Mouse (Mus musculus): Measurements from ENCODE around the gene Abca9.

Abca9 gene

GRCm38 (mm10) chr11:110167459-110168251 lies at the start of gene Abca9:
Gene Abca9 (minus strand): TSS chr11:110168196.
- CTCF ChIA-PET: no interaction called here

GRCm38 (mm10) chr11:110217118-110217517 lies 49.1 kb upstream of the Abca9 start:
- CTCF ChIA-PET: no interaction called here

- CTCF ChIA-PET: interaction anchor here (0.8 kb wide), 1 partner anchor 345 kb away, joined by 5 read pairs; no protein-coding TSS in a partner anchor
Observed at GRCm38 (mm10) chr11:110203930-110204329, 35.9 kb upstream of the Abca9 start.

GRCm38 (mm10) chr11:110198882-110199281 lies 30.9 kb upstream of the Abca9 start:
- CTCF ChIA-PET: no interaction called here

GRCm38 (mm10) chr11:110196561-110197306 lies 28.7 kb upstream of the Abca9 start:
- CTCF ChIA-PET: interaction anchor here (0.6 kb wide), 1 partner anchor 746 kb away, joined by 5 read pairs; no protein-coding TSS in a partner anchor

GRCm38 (mm10) chr11:110195310-110195709 lies 27.3 kb upstream of the Abca9 start:
- CTCF ChIA-PET: no interaction called here

GRCm38 (mm10) chr11:110171212-110171611 lies 3.2 kb upstream of the Abca9 start:
- CTCF ChIA-PET: no interaction called here

- CTCF ChIA-PET: interaction anchor here (0.7 kb wide), 1 partner anchor 1300 kb away, joined by 3 read pairs; no protein-coding TSS in a partner anchor
Observed at GRCm38 (mm10) chr11:110165822-110166221, 2.2 kb downstream of the Abca9 start.

GRCm38 (mm10) chr11:110165409-110165808 lies 2.6 kb downstream of the Abca9 start:
- CTCF ChIA-PET: no interaction called here

- CTCF ChIA-PET: no interaction called here
Observed at GRCm38 (mm10) chr11:110157059-110157458, 10.9 kb downstream of the Abca9 start.

- CTCF ChIA-PET: no interaction called here
Observed at GRCm38 (mm10) chr11:110155985-110156384, 12.0 kb downstream of the Abca9 start.

GRCm38 (mm10) chr11:110147640-110148039 lies 20.4 kb downstream of the Abca9 start:
- CTCF ChIA-PET: no interaction called here

GRCm38 (mm10) chr11:110145421-110145820 lies 22.6 kb downstream of the Abca9 start:
- CTCF ChIA-PET: no interaction called here

GRCm38 (mm10) chr11:110130760-110131159 lies 37.2 kb downstream of the Abca9 start:
- CTCF ChIA-PET: no interaction called here

- CTCF ChIA-PET: no interaction called here
Observed at GRCm38 (mm10) chr11:110111137-110111536, 56.9 kb downstream of the Abca9 start.

- CTCF ChIA-PET: no interaction called here
Observed at GRCm38 (mm10) chr11:110101437-110101836, 66.6 kb downstream of the Abca9 start.

- CTCF ChIA-PET: no interaction called here
Observed at GRCm38 (mm10) chr11:110098901-110099300, 69.1 kb downstream of the Abca9 start.

- CTCF ChIA-PET: no interaction called here
Observed at GRCm38 (mm10) chr11:110097465-110097864, 70.5 kb downstream of the Abca9 start.

- CTCF ChIA-PET: no interaction called here
Observed at GRCm38 (mm10) chr11:110095858-110096257, 72.1 kb downstream of the Abca9 start, which contains the start of gene Abca8a. Gene Abca8a (minus strand): TSS chr11:110095978.

- CTCF ChIA-PET: no interaction called here
Observed at GRCm38 (mm10) chr11:110094846-110095380, 73.1 kb downstream of the Abca9 start.

- CTCF ChIA-PET: interaction anchor here (0.5 kb wide), 1 partner anchor 1569 kb away, joined by 3 read pairs; no protein-coding TSS in a partner anchor
Observed at GRCm38 (mm10) chr11:110094236-110094635, 73.8 kb downstream of the Abca9 start.

GRCm38 (mm10) chr11:110091328-110091727 lies 76.7 kb downstream of the Abca9 start:
- CTCF ChIA-PET: no interaction called here

GRCm38 (mm10) chr11:110072158-110072557 lies 95.8 kb downstream of the Abca9 start:
- CTCF ChIA-PET: no interaction called here

Data from spleen, embryonic (tissue).